Mouse (Mus musculus): ENCODE data around the gene Scamp1. TPM values are rescaled to one million over a fixed set of nuclear protein-coding genes. Genes with fewer than 3 reads are reported as not detected.
A peak's percentile ranks its signal among the peaks of the same experiment; 100 is the strongest.

The Scamp1 gene
- polyA plus RNA-seq, 1 experiment from 2014 or later: 121 TPM

GRCm38 (mm10) chr13:94212179-94212578, 73.5 kb downstream of the Scamp1 start:
- no peak for ATAC-seq
- 97% methylated on average over 2 of the region's 2 CpGs for WGBS

GRCm38 (mm10) chr13:94211236-94212119, 74.2 kb downstream of the Scamp1 start:
- H3K4me2 ChIP-seq (replicated peaks): no peak overlapping the region

More at GRCm38 (mm10) chr13:94212179-94212578, 73.5 kb downstream of the Scamp1 start:
- no peak overlapping the region for H3K4me3 ChIP-seq (replicated peaks)
- H3K4me2 ChIP-seq (replicated peaks): no peak overlapping the region
- H3K4me1 ChIP-seq (replicated peaks): peaks cover 8% of the 10 kb centered on the region; the same call in 1 of the 2 replicates
- 0 out of 2 replicates have a peak overlapping the region, but pooled peaks have one; percentile 14 for H3K27ac ChIP-seq
- peaks cover 25% of the 10 kb centered on the region for H3K36me3 ChIP-seq
- no peaks in the 10 kb centered on the region for H3K27me3 ChIP-seq
- no peak overlapping the region for H3K9ac ChIP-seq (replicated peaks)
- 0 out of 2 replicates have a peak, but pooled peaks cover 3% of the 10 kb centered on the region for H3K9me3 ChIP-seq

GRCm38 (mm10) chr13:94208892-94209291, 76.8 kb downstream of the Scamp1 start:
- no peak for ATAC-seq
- no peak overlapping the region for H3K4me3 ChIP-seq (replicated peaks)
- no peak overlapping the region for H3K9ac ChIP-seq (replicated peaks)
- 0 out of 2 replicates have a peak, but pooled peaks cover 3% of the 10 kb centered on the region for H3K9me3 ChIP-seq
- peaks cover 29% of the 10 kb centered on the region for H3K36me3 ChIP-seq
- no peak overlapping the region for H3K27ac ChIP-seq
- no peaks in the 10 kb centered on the region for H3K27me3 ChIP-seq
- H3K4me1 ChIP-seq (replicated peaks): peaks cover 8% of the 10 kb centered on the region; the same call in 1 of the 2 replicates
- no peak overlapping the region for H3K4me2 ChIP-seq (replicated peaks)

More at GRCm38 (mm10) chr13:94211236-94212119, 74.2 kb downstream of the Scamp1 start:
- 54% methylated on average over 6 of the region's 6 CpGs for WGBS
- H3K4me1 ChIP-seq (replicated peaks): peaks cover 8% of the 10 kb centered on the region; the same call in 1 of the 2 replicates
- no peak overlapping the region for H3K4me3 ChIP-seq (replicated peaks)
- ATAC-seq: peak; percentile 77
- H3K9ac ChIP-seq (replicated peaks): no peak overlapping the region
- peaks cover 31% of the 10 kb centered on the region for H3K36me3 ChIP-seq
- 0 out of 2 replicates have a peak, but pooled peaks cover 3% of the 10 kb centered on the region for H3K9me3 ChIP-seq
- no peaks in the 10 kb centered on the region for H3K27me3 ChIP-seq
- H3K27ac ChIP-seq: 0 out of 2 replicates have a peak overlapping the region, but pooled peaks have one; percentile 14

- 96% methylated on average over 16 of the region's 16 CpGs for WGBS
- Histone ChIP-seq H3K4me3 (replicated peaks) (no peak overlapping the region), H3K27me3 (no peaks in the 10 kb centered on the region), H3K9me3 (0 out of 2 replicates have a peak, but pooled peaks cover 3% of the 10 kb centered on the region), H3K9ac (replicated peaks) (no peak overlapping the region), H3K4me2 (replicated peaks) (no peak overlapping the region), H3K4me1 (replicated peaks) (peaks cover 8% of the 10 kb centered on the region; the same call in 1 of the 2 replicates), H3K27ac (no peak overlapping the region), H3K36me3 (peaks cover 33% of the 10 kb centered on the region)
- ATAC-seq: no peak
These were observed 77.7 kb downstream of the Scamp1 start for GRCm38 (mm10) chr13:94207973-94208372.

- Histone ChIP-seq H3K4me1 (replicated peaks) (no peaks in the 10 kb centered on the region), H3K9me3 (0 out of 2 replicates have a peak, but pooled peaks cover 3% of the 10 kb centered on the region), H3K27ac (no peak overlapping the region), H3K36me3 (peaks cover 32% of the 10 kb centered on the region), H3K4me3 (replicated peaks) (no peak overlapping the region), H3K4me2 (replicated peaks) (no peak overlapping the region), H3K27me3 (no peaks in the 10 kb centered on the region), H3K9ac (replicated peaks) (no peak overlapping the region)
- 8% methylated on average over 6 of the region's 6 CpGs for WGBS
- ATAC-seq: peak; percentile 89
These were observed 80.4 kb downstream of the Scamp1 start for GRCm38 (mm10) chr13:94205234-94205633.

- peaks cover 6% of the 10 kb centered on the region for H3K36me3 ChIP-seq
These were observed 85.8 kb downstream of the Scamp1 start for GRCm38 (mm10) chr13:94199829-94200228.

GRCm38 (mm10) chr13:94198616-94199015, 87.0 kb downstream of the Scamp1 start:
- WGBS: 92% methylated on average over 6 of the region's 6 CpGs
- ATAC-seq: no peak

More at GRCm38 (mm10) chr13:94199829-94200228, 85.8 kb downstream of the Scamp1 start:
- Histone ChIP-seq H3K9ac (replicated peaks) (no peak overlapping the region), H3K27ac (no peak overlapping the region), H3K27me3 (no peaks in the 10 kb centered on the region), H3K4me3 (replicated peaks) (no peak overlapping the region), H3K4me2 (replicated peaks) (no peak overlapping the region), H3K9me3 (no peaks in the 10 kb centered on the region), H3K4me1 (replicated peaks) (no peaks in the 10 kb centered on the region)
- WGBS: 73% methylated on average over 8 of the region's 8 CpGs
- ATAC-seq: no peak

GRCm38 (mm10) chr13:94193227-94193626, 92.4 kb downstream of the Scamp1 start:
- H3K27ac ChIP-seq: no peak overlapping the region
- H3K36me3 ChIP-seq: 0 out of 2 replicates have a peak, but pooled peaks cover 3% of the 10 kb centered on the region
- peaks cover 7% of the 10 kb centered on the region for H3K4me1 ChIP-seq (replicated peaks)
- H3K4me3 ChIP-seq (replicated peaks): no peak overlapping the region
- H3K27me3 ChIP-seq: no peaks in the 10 kb centered on the region
- WGBS: 88% methylated on average over 4 of the region's 4 CpGs
- no peak overlapping the region for H3K9ac ChIP-seq (replicated peaks)
- no peak for ATAC-seq
- H3K4me2 ChIP-seq (replicated peaks): no peak overlapping the region
- H3K9me3 ChIP-seq: no peaks in the 10 kb centered on the region

More at GRCm38 (mm10) chr13:94198616-94199015, 87.0 kb downstream of the Scamp1 start:
- Histone ChIP-seq H3K27me3 (no peaks in the 10 kb centered on the region), H3K4me3 (replicated peaks) (no peak overlapping the region), H3K36me3 (0 out of 2 replicates have a peak, but pooled peaks cover 3% of the 10 kb centered on the region), H3K9me3 (no peaks in the 10 kb centered on the region), H3K9ac (replicated peaks) (no peak overlapping the region), H3K4me1 (replicated peaks) (no peaks in the 10 kb centered on the region), H3K4me2 (replicated peaks) (no peak overlapping the region), H3K27ac (no peak overlapping the region)

- H3K27ac ChIP-seq: no peak overlapping the region
- 0 out of 2 replicates have a peak, but pooled peaks cover 3% of the 10 kb centered on the region for H3K36me3 ChIP-seq
- WGBS: 81% methylated on average over 1 of the region's 1 CpGs
- H3K27me3 ChIP-seq: no peaks in the 10 kb centered on the region
- ATAC-seq: no peak
- H3K4me1 ChIP-seq (replicated peaks): peaks cover 23% of the 10 kb centered on the region
- H3K9me3 ChIP-seq: no peaks in the 10 kb centered on the region
- no peak overlapping the region for H3K4me3 ChIP-seq (replicated peaks)
- no peak overlapping the region for H3K9ac ChIP-seq (replicated peaks)
- no peak overlapping the region for H3K4me2 ChIP-seq (replicated peaks)
These were observed 95.3 kb downstream of the Scamp1 start for GRCm38 (mm10) chr13:94190386-94190785.

- Histone ChIP-seq H3K27me3 (no peaks in the 10 kb centered on the region), H3K9me3 (no peaks in the 10 kb centered on the region), H3K4me2 (replicated peaks) (no peak overlapping the region), H3K4me1 (replicated peaks) (peaks cover 23% of the 10 kb centered on the region), H3K4me3 (replicated peaks) (no peak overlapping the region), H3K36me3 (0 out of 2 replicates have a peak, but pooled peaks cover 3% of the 10 kb centered on the region), H3K9ac (replicated peaks) (no peak overlapping the region), H3K27ac (peak overlapping the region; percentile 25; the same call in 1 of the 2 replicates)
- 10% methylated on average over 10 of the region's 10 CpGs for WGBS
- ATAC-seq: peak; percentile 71
These were observed 97.2 kb downstream of the Scamp1 start for GRCm38 (mm10) chr13:94188200-94189086.

GRCm38 (mm10) chr13:94185631-94186030, 100.0 kb downstream of the Scamp1 start:
- no peak for ATAC-seq

More at GRCm38 (mm10) chr13:94185631-94186030, 100.0 kb downstream of the Scamp1 start:
- no peaks in the 10 kb centered on the region for H3K9me3 ChIP-seq
- H3K27ac ChIP-seq: no peak overlapping the region
- H3K4me1 ChIP-seq (replicated peaks): peaks cover 23% of the 10 kb centered on the region
- no peaks in the 10 kb centered on the region for H3K27me3 ChIP-seq
- no peaks in the 10 kb centered on the region for H3K36me3 ChIP-seq
- no peak overlapping the region for H3K4me3 ChIP-seq (replicated peaks)
- 90% methylated on average over 5 of the region's 6 CpGs for WGBS
- H3K9ac ChIP-seq (replicated peaks): no peak overlapping the region
- no peak overlapping the region for H3K4me2 ChIP-seq (replicated peaks)

Measured in midbrain, embryonic 13.5 days (tissue).